Mouse (Mus musculus): ENCODE data around the gene Hmces.

Hmces gene

DNA sequence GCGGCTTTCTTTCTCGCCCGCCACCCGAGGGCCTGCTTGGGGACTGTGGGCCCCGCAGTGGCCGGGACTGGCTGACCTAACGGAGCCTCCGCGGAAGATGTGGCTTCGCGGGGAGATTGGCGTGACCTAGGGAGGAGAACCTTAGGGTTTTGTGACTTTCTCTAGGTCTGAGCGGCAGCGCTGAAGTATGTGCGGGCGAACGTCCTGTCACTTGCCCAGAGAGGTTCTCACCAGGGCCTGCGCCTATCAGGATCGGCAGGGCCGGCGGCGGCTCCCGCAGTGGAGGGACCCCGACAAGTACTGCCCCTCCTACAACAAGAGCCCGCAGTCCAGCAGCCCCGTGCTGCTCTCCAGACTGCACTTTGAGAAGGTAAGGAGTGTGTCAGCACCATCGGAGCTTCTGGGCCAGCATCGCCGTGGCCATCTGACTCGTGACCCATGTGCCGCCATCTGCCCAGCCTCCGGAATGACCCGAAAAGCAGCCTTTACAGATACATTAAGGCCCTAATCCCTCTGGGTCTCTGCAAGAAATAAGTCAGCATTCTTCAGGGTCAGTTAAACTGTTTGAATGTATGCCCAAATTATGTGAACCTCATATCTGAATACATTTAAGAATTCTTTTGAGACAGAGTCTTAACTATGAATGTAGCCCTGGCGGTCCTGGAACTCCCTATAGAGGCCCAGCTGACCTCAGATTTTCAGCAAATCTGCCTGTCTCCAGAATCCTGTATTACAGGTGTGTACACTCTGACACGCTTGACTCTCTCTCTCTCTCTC lies 779 bp downstream of the Hmces start:
- DNase-seq (ENCODE audit: low read depth, low spot score) = peak; percentile 77

DNA sequence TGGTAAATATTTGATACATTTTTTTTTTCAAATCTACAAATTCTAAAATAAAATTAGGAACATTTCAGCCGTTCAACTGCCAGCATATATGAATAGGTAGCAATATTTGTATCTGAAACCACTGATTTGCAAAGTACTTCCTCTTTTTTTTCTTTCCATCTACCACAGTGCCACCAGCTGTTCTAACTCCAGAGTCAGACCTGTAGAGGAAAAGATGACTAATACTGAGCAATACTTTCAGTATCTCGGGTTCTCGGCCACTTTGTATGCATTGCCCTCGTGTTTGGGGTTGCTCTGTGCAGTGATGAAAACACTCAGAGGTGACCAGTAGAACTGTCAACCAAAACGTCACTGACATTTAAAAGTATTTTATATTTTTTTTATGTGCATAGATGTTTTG lies 2.2 kb downstream of the Hmces start:
- DNase-seq (ENCODE audit: low read depth, low spot score) = peak; percentile 85

- DNase-seq (ENCODE audit: low read depth, low spot score) = no peak
Measured at GRCm38 (mm10) chr6:87921201-87921600, 7.5 kb downstream of the Hmces start.

GRCm38 (mm10) chr6:87923624-87924023 lies 9.9 kb downstream of the Hmces start:
- DNase-seq (ENCODE audit: low read depth, low spot score) = peak; percentile 47

DNA sequence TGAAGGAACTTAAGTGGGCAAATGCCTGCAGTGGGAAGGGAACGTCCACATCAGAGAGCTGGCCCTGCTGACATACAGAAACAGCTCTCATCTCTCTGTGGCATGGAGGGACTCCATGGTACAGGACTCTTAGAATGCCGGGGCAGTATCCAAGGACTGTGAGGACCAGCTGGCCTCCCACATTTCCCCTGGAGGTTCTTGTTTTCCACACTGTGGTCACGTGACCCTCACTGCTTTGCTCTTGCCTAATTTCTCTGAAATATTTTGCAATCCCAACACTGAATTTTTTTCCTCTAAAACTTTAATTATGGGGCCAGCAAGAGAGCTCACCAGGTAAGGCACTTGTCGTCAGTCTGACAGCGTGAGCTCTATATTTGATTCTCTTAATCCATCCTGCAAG lies 21.3 kb downstream of the Hmces start:
- DNase-seq (ENCODE audit: low read depth, low spot score) = no peak

- DNase-seq (ENCODE audit: low read depth, low spot score) = no peak
Measured at GRCm38 (mm10) chr6:87937178-87937788, 23.5 kb downstream of the Hmces start.

DNA sequence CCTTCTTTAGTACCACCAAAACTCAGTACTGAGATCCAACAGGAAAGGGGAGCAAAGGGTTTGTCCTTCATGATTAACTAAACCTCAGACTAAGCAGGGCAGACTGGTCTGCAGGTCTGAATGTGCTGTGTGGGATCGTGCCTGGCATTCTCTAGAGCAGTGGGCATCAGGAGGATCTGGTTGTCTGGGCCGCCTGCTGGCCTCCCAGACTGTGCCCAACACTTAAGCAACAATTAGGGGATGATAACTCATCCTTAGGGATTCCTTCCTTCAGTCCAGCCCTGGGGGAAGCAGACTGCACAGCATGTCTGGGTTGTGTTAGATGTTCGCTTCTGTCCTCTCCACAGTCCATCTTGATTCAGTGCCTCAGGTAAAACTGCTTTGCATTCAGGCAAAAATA lies 25.2 kb downstream of the Hmces start:
- DNase-seq (ENCODE audit: low read depth, low spot score) = no peak

DNA sequence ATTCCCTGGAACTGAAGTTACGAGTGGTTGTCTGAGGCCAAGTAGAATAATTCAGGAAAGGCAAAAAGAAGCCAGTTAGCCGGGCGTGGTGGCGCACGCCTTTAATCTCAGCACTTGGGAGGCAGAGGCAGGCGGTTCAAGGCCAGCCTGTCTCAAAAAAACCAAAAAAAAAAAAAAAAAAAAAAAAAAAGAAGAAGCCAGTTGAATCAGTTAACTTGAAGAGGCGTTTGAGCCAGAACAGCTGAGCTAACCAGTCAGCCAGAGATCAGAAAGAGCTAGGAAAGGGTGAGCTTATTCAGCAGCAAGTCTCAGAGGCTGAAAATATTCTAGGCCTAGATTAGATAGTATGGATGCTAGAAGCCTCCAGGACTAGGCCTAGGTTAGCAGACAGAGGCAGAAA lies 28.4 kb downstream of the Hmces start:
- no peak for DNase-seq (ENCODE audit: low read depth, low spot score)

GRCm38 (mm10) chr6:87962457-87962856 lies 48.7 kb downstream of the Hmces start:
- DNase-seq (ENCODE audit: low read depth, low spot score) = peak; percentile 77

GRCm38 (mm10) chr6:87970041-87970440 lies 56.3 kb downstream of the Hmces start:
- no peak for DNase-seq (ENCODE audit: low read depth, low spot score)

- no peak for DNase-seq (ENCODE audit: low read depth, low spot score)
Measured at GRCm38 (mm10) chr6:87979728-87980127, 66.0 kb downstream of the Hmces start.

- peak; percentile 57 for DNase-seq (ENCODE audit: low read depth, low spot score)
Measured at GRCm38 (mm10) chr6:87980374-87981029, 66.8 kb downstream of the Hmces start.

- peak; percentile 46 for DNase-seq (ENCODE audit: low read depth, low spot score)
Measured at GRCm38 (mm10) chr6:87981030-87981485, 67.3 kb downstream of the Hmces start.

- DNase-seq (ENCODE audit: low read depth, low spot score) = peak; percentile 38
Measured at GRCm38 (mm10) chr6:87981547-87982256, 68.0 kb downstream of the Hmces start, which contains the start of gene H1fx. Gene H1fx (minus strand): TSS chr6:87981637.

DNA sequence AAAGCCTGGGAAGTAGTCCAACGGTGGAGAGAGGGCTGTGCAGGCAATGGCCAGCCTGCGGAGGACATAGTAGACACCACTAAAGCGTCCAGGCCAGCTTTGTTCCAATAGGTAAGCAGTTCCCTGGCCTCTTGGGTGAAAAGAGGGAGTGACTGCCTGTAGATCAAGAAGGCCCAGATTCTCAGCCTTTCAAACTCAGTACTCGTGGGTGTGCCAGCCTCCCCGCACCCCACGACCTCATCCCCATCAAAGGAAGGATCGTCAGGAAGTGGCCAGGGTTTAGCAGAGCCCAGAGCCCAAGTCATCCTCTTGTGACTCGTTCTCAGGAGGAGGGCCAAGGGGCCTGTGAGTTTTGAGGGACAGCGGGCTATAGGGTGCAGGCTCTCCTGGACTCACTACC lies 68.8 kb downstream of the Hmces start:
- no peak for DNase-seq (ENCODE audit: low read depth, low spot score)
